Mouse (Mus musculus) urinary bladder, adult 18-20 months (tissue): ENCODE data around the gene Zfp961.
"Not testable (repeated sequence)": the region's sequence is repeated elsewhere in the genome, so short reads cannot be mapped to it uniquely, and the experiment has no call there.

Experiments used
- DNase-seq, 2 experiments: peaks; one replicate each; pipeline ENCODE4 v3.0.0; 2022; ENCODE audit warnings: low spot score in 2 of 2, mixed read lengths in 2 of 2

Gene Zfp961

DNA sequence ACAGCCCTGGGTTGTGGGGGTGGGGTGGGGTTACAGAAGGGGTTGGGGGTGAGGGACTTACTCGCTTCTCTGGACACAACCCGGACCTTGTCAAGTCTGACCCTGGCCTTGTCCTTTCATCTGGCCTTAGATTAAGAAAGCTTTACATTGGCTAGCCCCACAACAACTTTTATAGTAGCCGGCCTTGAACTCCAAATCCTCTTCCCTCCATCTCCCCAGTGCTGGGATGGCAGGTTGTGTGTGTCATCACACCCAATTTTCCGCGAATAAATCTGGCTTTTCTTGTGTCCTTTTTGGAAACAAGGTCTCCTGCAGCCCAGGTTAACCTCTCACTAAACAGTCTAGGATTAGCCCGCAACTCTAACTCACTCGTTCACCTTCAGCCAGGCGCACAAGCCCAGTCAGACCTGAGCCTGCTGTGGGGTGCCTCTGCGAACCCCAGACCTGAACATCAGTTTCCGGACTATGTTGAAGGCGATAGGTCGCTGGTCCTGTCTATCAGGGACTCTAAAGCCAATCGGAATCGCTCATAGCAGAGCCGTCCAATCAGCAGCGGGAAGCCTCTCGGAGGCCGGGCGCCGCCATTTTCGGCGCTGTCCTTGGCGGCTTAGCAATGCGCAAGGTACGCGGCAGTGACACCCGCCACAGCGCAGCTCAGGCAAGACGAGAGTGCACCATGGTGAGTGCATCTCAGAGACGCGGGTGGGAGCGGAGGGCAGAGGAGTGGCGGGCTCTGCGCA lies at the start of gene Zfp961:
Gene Zfp961 (plus strand): TSS at position 557 of the 740 bp plus-strand sequence.
- peak; percentile 95 to 97 for DNase-seq

DNA sequence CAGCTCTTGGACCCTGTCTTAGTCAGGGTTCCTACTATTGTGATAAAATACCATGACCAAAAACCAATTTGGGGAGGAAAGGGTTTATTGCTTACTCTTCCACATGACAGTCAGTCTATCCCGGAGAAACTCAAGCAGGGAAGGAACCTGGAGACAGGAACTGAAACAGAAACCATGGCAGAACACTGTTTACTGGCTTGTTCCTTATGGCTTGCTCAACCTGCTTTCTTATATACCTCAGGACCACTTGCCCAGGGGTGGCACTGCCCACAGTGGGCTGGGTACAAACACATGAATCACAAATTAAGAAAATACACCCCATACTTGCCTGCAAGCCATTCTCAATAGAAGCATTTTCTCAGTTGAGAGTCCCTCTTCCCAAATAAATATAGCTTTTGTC lies 47.8 kb upstream of the Zfp961 start:
- not testable (repeated sequence) for DNase-seq

DNA sequence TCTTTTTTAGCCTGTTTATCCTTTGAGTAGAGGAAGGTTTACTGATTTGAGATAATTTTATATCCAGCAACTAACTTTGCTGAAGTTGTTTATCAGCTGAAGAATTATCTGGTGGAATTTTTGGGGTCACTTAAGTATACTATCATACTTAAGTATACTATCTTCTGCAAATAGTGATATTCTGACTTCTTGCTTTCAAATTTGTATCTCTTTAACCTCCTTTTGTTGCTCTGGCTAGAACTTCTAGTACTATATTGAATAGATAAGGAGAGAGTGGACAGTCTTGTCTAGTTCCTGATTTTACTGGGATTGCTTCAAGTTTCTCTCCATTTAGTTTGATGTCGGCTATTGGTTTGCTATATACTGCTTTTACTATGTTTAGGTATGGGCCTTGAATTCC lies 44.0 kb upstream of the Zfp961 start:
- no peak for DNase-seq

DNA sequence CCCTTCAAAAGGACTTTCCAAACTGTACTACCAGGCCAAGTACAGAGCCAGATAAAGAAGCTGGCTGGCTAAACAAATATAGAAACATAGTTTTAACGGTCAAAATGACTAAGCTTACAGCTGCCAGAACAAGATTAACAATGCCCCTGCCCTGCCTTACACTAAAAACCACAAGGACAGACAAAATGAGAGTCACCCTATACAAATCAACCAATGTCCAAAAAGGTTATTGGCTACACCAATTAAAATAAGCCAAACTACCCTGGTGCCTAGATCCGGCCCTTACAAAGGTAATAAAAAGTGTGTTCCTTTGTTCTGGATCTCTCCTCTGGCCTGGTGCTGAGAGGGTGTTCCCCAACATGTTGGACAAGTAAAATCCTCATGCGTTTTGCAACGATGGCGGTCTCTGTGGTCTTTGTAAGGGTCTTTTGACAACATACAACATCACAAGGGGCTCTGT lies 43.0 kb upstream of the Zfp961 start:
- DNase-seq = peak in 1 of 2 experiments; percentile 4

DNA sequence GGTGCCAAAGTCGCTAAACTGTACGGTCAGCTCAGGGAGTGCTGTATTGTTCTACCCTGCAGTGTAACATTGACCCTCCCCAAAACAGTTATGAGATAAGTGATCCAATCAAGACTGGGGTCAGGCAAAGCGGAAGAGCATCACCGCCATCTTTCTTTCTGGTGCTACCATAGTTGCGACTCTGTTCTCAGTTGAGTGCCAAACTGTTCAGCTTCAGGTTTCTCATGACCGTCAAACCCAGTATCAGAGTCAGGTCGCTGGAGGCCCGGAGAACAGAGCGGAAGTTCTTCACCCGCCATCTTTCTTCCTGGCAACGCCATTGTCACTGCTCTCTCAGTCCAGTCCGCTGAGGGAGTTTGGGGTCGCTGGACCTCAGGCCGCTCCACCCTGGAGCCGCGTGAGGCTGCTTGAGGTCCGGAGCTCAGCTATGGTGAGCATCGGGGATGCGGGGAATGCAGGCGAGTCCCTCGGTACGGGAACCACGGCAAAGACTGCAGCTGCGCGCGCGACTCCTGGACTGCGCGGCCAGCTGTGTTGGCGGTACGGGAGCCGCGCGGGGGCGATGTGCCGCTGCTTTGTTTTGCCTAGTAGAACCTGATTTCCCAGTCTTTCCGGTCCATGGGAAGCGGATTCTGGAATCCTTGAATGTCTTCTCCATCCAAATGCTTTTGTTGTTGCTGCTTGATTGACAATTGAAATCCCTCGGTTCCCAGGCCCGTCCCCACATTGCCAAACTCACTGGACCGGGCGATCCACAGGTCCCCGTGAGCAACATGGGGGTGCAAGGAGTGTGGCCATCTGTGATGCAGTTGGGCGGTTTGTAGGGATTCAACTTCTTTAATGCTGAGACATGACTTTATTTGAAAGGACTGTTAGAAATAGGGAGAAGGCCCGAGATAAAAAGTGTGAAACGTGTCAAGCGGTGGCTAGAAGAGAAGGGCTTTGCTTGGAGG lies 42.3 kb upstream of the Zfp961 start, which contains the start of the genes Zfp882 and Zfp617:
Gene Zfp882 (plus strand): TSS at position 300 of the 953 bp plus-strand sequence.
Gene Zfp617 (plus strand): TSS at position 327 of the 953 bp plus-strand sequence.
- peak; percentile 80 to 94 for DNase-seq

DNA sequence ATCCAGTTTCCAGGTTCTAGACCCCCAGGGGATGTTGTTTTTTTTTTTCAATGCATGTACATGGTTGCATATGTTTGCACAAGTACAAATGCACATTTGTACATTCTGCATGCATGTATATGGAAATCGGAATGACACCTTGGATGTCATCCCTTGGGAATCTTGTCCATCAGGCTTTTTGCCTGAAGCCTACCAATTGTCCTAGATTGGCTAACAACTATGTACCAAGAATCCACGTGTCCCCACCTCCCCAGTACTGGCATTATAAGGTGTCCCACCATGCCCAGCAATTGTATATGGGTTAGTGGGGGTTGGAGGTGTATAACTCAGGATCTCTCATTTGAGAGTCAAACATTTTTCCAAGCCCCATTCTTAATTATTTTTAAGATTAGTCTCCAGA lies 38.6 kb upstream of the Zfp961 start:
- DNase-seq = no peak

DNA sequence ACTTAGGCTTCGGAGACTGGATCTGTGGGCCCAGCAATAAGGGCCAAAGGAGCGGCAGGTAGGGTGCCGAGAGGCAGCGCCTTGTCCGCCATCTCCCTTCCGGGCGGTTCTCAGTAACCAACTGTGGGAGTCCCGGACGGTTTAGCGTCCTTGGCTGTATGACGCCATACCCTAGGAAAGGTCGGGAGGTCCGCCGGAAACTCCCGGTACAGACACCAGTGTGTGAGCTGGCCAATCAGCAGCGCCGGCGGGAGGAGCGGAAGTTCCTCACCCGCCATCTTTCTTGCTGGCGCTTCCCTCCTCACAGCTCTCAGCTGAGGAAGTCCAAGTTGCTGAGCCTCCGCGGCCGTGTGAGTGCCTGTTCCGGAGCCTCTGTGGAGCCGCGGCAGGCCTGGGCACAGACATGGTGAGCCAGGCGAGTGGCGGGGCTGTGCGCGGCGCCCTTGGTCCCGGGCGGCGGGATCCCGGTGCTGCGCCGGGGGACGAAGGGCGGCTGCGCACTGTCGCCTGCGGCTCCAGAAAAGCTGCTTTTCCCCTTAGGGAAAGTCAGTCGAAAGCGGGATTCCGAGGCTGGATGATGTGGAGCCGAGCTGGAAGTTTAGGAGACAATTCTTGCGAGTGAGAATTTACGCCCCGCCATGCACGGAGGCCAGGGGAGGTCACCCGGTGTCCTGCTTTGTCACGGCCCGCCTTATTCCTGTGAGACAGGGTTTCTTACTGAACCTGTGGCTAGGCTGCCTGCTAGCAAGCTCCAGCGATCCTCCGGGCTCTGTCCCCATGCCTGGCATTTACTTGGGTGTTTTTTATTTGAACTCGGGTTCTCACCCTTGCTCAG lies 28.1 kb upstream of the Zfp961 start:
- DNase-seq = peak; percentile 86 to 92

DNA sequence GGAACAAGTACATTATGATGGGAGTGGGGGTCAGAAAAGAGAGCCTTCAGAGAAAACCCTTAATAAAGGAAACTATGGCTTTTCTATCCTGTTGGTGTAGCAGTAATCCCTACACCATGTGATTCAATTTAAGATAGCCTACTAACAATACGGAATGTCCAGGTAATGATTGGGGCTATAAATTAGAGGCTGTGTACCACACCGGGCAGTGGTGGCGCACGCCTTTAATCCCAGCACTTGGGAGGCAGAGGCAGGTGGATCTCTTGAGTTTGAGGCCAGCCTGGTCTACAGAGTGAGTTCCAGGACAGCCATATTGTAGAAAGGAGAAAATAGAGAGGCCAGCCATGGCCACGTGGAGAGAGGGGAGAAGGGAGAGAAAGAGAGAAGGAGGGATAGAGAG lies 25.0 kb upstream of the Zfp961 start:
- no peak for DNase-seq

DNA sequence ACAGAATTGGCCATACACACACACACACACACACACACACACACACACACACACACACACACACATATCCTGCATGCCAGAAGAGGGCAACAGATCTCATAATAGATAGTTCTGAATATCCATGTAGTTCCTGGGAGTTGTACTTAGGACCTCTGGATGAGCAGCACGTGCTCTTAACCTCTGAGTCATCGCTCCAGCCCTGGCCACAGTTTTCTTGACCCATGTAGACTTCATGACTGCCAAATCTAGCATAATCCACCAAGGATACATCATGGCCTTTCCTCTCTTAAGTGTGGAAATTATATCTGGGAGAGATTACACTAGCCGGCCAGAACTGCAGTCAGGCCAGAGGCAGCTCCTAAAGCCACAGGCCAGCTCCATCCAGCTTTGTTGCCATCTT lies 24.3 kb upstream of the Zfp961 start:
- DNase-seq = no peak

DNA sequence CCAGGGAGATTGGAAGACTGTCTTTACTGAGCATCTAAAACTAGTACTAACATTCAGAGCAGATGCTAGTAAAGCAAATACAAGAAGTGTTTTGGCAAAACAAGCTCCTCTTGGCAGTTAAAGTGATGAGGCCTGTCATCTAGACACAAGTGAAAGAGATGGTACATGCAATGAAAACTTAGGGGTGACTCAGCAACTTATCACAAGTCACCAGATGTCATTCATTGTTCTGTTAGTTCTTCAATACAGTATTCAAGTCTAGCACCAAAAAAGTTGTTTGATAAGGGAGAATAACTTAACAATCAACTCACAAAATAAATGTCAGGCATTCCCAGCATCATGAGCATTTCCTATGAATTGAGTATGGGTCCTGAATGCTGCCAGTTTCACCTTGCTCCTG lies 23.1 kb upstream of the Zfp961 start:
- DNase-seq = no peak

DNA sequence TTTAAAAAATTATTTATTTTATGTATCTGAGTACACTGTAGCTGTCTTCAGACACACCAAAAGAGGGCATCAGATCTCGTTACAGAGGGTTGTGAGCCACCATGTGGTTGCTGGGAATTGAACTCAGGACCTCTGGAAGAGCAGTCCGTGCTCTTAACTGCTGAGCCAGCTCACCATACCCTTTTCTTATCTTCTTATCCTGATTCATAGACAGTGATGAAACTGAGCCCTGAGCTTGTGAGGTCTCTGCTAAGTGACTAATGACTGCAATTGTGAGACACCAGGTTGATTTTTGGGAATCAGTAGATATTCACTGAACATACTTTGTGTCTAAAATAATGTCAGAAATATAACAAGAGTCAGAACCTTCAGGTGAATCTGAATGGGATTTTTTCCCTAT lies 12.8 kb upstream of the Zfp961 start:
- DNase-seq = not testable (repeated sequence)

DNA sequence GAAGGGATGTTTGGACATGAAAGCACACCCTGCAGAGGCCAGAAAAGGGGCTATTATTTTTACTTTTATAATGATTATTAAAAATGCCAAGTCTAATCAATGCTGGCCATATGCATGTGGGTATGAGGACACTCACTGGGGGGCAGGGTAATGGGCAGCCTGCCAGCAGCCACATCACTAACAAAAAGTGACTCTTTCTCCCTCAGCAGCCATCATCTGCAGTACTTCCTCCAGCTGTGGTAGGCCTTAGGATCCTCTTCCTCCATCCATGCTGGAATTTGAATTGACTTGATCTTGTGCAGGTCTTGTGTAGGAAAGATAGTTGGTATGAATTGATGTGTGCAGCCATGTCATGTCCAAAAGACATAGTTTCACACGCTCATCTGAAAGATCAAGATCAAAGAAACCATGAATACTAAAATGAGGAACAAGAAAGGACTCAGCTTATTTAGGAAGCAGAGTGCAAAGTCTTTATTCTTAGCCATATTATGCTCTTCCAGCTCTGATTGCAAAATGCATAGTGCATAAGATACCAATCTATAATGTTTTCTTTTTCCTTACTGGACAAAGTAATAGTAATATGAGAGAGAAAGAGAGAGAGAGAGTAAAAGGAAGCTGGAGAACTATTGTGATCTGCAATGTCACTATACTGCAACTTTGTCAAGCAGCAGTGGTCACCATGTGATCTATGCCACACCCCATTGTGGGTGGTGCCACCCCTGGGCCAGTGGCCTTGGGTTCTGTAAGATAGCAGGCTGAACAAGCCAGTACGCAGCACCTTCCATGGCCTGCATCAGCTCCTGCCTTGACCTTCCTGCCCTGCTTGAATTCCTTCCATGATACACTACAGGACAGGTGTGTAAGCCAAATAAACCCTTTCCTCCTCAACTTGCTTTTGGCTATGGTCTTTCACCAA lies 10.3 kb upstream of the Zfp961 start:
- DNase-seq = no peak

DNA sequence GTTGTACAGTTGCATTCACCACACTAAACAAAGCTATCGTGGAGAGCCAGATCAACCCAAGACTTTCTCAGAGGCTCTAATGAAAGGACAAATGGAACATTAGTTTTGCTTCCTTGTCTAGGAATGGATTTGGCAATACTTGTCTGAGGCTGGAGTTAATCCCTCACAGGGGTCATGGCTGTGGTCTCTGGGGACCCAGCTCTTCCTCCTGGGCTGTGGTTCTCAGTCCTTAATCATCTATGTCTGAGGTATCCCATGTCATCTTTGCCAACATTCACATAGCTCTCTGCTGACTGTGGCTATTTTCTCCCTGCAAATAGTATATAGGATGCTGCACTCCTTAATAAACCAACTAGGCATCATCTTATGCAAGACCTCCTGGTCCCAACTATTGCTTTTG lies 9.1 kb upstream of the Zfp961 start:
- DNase-seq = no peak

DNA sequence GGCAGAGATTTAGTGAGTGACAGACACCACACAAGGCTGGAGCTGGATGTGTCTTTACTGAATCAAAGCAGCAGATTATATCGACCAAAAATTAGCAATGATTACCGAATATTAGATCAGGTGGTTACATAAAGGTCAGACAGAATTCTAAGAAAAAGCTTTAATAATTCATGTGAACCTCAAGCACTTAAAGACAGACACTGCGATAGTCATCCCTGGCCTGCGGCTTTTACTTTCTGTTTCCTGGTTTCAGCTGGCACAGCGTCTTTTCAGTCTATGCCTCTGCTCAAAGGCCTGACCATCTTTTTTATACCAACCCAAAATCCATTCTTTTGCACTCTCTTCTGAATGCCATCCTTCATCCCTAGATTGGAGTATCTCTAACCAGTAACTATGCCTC lies 2.2 kb upstream of the Zfp961 start:
- DNase-seq = no peak

DNA sequence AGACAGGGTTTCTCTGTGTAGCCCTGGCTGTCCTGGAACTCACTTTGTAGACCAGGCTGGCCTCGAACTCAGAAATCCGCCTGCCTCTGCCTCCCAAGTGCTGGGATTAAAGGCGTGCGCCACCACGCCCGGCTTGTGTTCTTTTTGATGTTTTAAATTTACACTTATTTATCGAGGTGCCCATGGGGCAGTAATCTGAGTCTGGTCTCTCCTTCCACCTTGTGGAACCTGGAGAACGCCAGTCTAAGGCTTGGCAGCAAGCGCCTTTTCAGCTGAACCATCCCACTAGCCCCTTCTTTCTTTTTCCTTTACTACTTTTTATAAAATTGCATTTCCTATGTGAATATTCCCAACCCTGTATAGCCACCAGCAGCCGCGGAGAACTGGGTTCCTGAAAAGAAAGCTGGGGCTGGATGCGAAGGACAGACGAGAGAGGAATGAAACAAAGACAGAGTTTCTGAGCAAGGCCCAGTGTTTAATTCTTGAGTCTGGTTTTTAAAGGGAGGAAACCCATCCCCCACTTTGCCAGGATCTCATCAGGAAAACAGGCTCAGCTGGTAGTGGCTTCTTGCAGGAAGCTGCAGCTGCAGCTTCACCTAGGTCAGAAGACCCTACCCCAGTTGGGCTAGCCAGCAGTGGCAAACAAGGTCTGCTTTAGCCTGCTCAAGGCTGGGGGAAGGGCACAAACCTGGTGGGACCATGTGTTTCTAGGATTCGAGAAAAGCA lies 761 bp downstream of the Zfp961 start:
- peak in 1 of 2 experiments; percentile 17 for DNase-seq

DNA sequence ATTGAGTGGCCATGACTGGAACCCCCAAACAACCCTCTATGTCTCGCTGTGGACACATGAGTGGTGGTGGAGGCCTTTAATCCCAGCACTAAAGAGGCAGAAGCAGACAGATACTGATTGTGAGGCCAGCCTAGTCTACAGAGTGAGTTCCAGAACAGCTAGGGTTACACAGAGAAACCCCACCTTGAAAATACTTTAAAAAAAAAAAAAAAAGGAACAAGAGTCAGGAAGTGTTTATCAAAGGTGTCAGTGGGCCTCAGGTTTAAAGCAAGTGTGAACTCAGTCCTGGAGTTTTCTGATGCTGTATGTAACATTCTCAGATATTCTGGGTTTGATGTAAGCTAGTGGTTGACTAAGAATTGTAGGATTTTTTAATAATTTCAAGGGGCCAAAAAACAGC lies 1.7 kb downstream of the Zfp961 start:
- no peak for DNase-seq

DNA sequence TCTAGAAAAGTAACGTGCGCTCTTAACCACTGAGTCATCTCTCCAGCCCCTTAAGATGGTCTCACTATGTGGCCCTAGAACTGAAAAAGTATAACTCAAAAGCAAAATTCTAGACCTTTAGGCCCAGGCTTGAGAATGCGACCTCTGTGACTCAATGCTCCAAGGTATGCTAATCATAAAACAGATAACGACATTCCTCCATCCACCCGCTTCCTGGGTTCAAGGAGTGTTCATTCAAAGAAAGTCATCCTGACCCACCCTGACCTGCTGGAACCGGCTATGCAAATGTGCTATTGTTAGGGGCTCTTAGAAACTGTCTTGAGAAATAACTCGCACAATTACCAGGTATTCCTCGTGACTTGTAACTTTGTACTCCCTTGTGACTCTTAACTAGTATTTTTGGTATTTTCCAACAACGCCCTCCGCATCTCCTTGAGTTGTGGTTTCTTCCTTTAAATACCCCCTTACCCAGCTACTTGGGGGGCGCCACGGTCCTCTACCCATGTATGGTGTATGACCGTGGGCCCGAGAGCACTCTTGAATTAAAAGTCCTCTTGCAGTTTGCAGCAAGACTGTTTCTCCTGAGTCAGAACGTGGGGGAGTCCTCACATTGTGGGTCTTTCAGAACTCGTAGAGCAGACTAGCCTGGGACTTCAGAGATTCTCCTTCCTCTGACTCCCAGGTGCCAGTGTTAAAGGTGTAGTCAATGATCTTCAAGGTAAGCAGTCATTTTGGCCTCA lies 2.3 kb downstream of the Zfp961 start:
- not testable (repeated sequence) for DNase-seq

DNA sequence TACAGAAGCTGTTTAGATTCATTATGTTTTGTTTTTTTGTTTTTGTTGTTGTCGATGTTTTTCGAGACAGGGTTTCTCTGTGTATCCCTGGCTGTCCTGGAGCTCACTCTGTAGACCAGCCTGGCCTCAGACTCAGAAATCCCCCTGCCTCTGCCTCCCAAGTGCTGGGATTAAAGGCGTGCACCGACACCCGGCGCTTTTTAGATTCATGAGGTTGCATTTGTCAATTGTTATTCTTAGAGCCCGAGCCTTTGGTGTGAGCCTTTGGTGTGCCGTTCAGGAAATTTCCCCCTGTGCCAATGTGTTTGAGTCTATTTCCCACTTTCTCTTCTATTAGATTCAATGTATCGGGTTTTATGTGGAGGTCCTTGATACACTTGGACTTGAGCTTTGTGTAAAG lies 3.8 kb downstream of the Zfp961 start:
- no peak for DNase-seq

DNA sequence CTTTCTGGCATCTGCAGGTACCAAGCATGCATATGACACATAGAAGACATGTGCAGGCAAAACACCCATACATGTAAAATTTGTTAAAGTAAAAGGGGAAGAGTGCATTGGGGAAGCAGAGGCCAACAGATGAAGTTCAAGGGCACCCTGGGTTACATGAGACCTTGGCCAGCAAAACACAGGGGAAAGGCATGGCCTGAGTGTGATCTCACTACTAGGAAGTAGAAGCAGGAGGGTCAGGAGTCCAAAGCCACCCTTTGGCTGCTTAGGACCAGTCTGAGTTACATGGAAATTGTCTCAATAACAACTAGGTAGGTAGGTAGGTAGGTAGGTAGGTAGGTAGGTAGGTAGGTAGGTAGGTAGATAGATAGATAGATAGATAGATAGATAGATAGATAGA lies 9.6 kb downstream of the Zfp961 start:
- DNase-seq = no peak
